ENCODE assay signal across 16 mouse cellular contexts in the genomic region with DNA sequence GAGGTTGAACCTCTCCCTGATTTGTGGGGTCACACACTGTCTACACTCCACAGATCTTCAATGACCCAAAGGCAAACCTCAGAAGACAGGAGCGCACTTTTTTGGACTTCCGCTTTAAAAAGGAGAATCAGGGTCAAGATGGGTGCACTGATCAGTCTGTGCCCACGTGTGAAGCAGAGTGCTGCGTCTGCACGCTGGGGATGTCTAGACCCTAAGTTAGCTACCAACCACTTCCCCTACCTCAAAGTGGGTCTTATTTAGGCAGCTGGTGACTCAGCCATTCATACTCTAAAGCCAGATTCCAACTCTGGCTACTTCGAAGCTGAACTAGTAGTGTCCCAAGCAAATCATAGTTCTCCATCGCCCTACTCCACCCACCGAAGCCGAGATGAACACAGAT. TPM values are rescaled to one million over a fixed set of nuclear protein-coding genes. Genes with fewer than 3 reads are reported as not detected.
"Had no signal": no experiment of that assay in that cellular context is flagged by ENCODE, and none has a peak within 500 bp of the region (broad histone marks: within the 10 kb centered on the region; RNA-seq: fewer than 3 reads in every experiment).

No protein-coding gene starts in this region.

- DNase-seq: kidney, adult 18-20 months; kidney, adult 9 months; kidney, postnatal 25 days; layer of hippocampus, postnatal 36 days; left cerebral cortex, postnatal 4 days; liver, postnatal 0 days; lung, embryonic 14.5 days; midbrain, embryonic 14.5 days; right cerebral cortex, postnatal 14 days; spleen, adult 18-20 months; thymus, adult 18-20 months; thymus, postnatal 14 days had no signal

- ATAC-seq: inflammation-experienced regulatory T-cells, adult 6 months; intestine, embryonic 16.5 days; liver, postnatal 0 days; lung, postnatal 0 days had no signal

RNA-seq across cellular contexts. Expression of a gene that starts 48.9 kb away (rescaled TPM):
- total RNA-seq: megakaryocyte-erythroid progenitor cell, adult 5-6 weeks had no signal
